Mouse (Mus musculus) monocyte, adult 2 months (primary cell): Measurements from ENCODE around the gene Exosc6.
A peak's percentile ranks its signal among the peaks of the same experiment; 100 is the strongest.
"Not testable (repeated sequence)": the region's sequence is repeated elsewhere in the genome, so short reads cannot be mapped to it uniquely, and the experiment has no call there.

Experiments used
- DNase-seq, 2 experiments: peaks; one replicate each; pipeline ENCODE4 v3.0.0; 2022; ENCODE audit warnings: low spot score in 2 of 2, low read depth in 1 of 2

Exosc6 gene

DNA sequence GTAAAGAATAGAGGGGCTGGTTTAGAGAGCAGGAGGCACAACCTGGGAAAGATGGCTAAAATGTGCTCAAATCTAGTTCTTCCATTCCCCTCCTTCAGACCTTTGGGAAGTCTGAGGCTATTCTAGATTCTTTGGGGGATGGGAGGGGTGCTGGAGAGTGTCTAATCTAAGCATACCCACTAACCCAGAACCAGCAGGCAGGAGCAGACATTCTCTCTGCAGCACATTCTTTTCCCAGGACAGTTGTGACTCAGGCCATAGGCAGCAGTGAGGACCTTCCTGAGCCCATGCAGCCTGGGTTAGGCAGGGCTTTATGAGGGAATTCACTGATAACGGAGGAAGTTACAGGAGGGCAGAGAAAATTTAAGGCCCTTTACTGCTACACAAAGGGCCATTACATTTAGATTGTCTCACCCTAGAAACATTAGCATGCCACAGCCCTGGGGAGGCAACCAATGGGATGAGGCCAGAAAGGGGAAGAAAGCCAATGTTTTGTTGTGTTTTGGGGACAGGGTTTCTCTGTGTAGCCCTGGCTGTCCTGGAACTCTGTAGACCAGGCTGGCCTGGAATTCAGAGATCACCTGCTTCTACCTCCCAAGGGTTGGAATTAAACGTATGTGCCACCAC lies 2.9 kb downstream of the Exosc6 start:
- no peak for DNase-seq

DNA sequence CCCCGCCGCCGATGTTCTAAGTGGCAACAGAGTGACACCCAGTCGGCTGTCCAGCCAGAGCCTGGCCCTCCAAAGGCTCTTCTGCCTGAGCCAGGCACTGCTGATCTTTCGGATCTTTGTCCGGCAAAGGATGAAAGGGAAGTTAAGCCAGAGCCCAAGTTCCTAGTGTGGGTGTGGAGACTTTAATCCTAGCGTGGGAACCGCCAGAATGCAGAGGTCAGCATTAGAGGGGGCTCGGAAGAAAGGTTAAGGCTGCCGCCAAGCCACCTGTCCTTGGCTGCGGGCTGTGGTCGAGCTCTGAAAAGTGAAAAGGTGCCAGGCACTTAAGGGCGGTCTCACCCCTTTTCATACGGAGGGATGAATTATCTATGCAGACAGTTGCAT lies 5.5 kb downstream of the Exosc6 start:
- DNase-seq = no peak

DNA sequence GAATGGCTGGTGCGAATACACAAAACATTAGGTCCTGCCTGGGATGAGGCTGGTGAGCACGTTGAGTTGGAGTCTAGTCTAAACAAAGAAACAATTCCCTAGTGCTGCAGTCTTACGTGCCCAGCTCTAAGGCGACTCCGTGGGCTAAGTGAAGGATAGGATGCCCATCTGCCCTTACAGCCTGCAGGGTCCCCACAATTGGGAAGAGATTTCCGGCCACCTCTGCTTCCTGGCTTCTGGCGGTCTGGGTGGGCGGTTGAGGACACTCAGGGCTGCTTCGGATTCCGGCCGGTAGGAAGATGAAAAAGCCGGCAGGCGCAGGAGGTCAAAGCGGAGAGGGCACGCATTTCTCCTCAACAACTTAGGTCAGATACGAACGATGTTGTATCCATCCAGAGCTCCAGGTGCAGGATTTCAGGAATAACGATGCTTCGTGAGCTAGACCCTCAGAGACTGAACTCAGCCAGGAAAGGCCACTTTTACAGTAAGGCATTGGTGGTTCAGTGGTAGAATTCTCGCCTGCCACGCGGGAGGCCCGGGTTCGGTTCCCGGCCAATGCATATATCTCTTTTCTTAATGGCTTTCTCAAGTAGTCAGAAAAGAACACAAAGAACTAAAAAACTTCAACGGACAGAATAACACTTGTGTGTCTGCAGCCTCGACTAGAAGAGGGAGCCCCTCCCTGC lies 6.1 kb downstream of the Exosc6 start:
- peak; percentile 57 to 83 for DNase-seq

DNA sequence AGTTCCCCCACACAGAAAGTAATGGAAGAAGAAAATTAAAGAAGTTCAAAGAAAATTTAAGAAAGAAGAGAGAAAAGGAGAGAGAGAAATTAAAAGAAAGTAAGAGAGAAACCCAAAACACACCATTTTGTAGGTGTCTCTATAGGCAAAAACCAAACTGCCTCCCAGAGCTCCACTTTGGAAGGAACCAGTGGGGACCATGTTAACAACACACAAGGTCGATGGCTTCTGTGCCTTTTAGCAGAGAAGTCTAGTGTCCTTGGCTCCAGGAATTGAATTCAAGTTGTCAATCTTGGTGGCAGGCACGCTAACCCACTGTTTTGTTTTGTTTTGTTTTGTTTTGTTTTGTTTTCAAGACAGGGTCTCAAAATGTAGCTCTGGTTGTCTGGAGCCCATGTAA lies 6.8 kb downstream of the Exosc6 start:
- no peak for DNase-seq

DNA sequence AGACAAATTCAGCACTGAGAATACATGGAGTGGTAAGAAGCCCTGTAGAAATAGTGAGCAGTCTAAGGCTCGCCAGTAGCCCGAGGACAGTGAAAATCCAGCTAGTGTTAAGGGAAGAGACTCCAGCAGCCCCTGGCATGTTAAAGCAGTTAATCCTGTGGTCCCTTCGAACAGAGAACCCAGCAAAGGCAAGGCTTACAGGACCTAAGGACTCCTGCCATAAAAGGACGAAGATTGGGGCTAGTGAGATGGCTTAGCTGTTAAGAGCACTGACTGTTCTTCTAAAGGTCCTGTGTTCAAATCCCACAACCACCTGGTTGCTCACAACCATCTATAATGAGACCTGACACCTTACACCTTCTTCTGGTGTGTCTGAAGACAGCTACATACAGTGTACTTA lies 10.2 kb downstream of the Exosc6 start:
- no peak for DNase-seq

DNA sequence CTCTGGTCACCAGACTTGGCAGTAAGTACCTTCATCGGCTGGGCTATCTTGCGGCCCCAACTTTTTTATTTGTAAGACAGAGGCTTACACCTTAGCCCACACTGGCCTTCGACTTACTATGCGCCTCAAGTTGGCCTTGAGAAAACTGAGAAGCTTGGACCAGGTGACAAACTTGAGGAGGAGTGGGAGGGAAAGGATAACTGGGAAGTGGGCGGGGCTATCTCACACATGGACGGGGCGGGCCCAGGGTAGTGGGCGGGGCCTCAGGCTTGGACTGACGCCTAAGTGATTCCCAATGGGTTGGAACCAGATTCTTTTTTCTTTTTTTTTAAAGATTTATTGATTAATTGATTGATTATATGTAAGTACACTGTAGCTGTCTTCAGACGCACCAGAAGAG lies 11.3 kb downstream of the Exosc6 start:
- no peak for DNase-seq

DNA sequence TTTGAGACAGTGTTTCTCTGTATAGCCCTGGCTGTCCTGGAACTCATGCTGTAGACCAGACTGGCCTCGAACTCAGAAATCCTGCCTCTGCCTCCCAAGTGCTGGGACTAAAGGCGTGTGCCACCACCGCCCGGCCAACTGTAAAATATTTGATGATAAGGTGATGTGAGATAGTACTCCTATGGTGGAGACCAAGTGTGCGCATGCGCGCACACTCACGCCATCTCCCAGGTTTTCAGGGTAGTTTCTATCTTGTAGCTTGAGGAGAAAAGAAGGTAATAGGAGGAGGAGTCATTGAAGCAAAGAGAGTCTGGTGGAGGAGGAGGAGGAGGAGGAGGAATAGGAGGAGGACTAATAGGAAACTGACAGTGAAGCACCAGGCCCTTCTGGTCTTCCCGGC lies 12.5 kb downstream of the Exosc6 start:
- DNase-seq = not testable (repeated sequence)

DNA sequence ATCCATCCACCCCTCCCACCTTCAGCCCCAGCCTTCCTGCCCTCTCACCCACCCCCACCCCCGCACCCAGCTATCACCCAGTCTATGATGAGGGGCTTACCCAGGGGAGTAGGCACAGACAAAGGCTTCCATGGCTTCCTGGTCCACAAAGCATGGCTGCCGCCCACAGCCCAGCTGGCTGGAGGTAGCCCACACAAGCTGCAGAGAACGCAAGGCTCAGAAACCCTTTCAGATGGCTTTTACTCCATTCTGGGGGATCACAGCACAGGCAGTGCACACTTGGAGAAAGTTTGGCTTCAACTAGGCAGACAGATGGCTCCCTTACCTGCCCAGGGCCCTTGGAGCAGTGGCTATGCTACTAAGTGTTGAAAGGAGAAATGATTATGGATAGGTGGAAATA lies 19.8 kb downstream of the Exosc6 start:
- no peak for DNase-seq

DNA sequence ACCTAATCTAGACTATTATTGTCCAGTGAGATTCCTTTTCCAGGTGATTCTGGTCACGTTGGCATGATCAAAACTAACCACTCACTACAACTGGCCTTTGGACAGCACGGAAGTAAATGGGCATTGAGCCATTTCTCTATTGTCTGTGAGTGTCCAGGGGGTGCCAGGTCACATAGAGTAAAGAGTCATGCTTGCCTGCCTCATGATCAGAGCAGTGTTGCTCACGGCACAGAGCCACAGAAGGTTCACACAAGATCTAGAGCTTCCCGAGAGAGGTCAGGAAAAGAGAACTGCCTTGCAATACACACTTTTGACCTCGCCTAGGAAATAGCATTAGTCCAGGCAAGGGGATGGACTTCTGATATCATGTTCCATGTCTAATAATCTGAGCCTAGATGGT lies 23.3 kb downstream of the Exosc6 start:
- no peak for DNase-seq

DNA sequence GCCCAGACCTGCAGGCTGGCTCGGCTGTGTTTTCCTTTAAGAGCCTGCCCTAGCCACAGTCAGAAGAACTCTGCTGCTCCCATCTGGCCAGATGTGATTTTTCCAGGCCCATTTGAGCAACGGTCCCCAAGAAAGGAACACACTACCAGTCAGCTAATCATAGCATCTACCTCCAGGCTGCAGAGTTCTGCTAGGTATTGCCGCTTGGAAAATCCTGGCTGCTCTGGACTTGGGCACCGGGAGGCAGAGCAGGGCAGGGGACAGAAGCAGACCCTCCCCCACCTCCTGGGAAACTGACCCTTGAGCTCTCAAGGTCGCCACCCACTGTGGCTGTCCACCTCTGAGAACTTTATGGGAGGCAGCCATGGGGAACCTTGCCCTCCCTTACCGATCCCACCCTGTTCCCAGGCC lies 23.7 kb downstream of the Exosc6 start:
- DNase-seq = no peak

DNA sequence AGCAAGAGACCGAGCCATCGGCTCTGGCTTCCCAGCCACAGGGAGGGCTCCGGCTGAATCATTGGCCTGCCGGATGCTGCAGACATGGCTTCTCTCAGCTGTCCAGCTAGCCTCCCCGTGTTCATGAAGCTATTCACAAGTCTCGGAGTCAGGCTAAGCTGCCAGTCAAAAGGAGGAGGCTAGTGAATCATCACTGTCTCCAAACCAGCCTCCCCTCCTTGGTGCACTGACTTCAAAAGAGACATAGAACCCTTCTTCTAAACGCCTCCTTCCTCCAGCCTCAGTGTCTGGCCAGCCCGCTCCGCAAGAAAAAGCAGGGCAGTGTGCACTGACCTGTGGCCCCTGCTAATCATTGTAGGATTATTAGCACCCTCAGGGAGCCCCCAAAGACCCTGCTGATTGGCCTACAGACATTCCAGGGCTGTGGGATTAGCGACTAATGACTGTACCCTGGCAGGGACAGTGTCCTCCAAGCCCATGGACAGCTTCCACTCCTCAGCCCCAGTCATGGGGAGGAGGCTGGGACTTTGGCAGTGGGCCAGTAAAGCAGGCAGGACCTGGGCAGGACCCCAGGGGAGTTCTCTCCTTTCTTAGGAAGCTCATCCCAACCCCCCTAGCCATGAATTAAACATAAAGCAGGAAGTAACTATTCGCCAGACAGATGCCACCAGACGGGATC lies 25.6 kb downstream of the Exosc6 start:
- no peak for DNase-seq

DNA sequence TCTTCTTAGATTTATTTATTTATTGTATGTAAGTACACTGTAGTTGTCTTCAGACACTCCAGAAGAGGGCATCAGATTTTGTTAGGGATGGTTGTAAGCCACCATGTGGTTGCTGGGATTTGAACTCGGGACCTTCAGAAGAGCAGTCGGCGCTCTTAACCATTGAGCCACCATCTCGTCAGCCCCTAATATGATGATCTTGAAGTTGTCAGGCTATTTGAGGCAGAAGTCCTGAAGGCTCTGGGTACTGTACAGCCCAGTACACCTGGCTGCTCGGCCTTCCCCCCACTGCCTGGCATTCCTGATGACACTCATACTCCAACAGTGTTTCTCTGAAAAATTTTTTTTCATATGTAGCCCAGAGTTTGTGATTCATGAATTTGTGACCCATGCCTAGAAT lies 27.8 kb downstream of the Exosc6 start:
- not testable (repeated sequence) for DNase-seq

DNA sequence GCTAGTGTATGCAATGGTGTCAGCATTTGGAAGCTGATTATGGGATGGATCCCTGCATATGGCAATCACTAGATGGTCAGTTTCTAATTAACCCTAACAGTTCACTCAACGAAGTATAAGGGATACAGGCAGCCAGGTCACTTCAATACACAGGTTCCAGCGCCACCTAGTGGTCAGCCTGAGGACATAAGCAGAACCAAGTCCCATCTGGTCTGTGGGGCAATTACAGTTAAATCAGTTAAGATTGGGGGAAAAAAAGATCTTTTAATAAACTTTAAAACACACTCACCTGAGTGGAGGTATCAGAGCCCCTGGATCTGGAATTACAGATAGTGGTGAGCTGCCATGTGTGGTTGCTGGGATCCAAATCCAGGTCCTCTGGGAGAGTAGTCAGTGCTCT lies 34.0 kb downstream of the Exosc6 start:
- peak; percentile 19 to 49 for DNase-seq

DNA sequence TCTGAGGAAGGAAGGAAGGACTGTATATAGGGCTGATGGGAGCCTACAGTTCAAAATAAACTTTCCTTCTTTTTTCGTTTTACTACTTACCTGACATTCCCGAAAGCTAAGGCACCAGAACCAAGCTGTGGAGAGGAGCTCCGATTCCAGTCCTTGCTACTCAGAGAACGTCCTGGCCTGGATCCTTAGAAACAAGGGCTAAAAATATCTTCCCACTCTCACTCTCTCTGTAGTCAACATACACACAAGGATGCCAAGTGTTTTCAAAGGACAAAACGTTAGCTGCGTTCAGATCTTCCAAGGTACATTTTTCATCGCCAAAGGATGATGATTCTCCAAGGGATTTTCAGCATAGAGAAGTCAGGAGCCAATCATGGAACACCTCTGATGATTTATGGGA lies 35.6 kb downstream of the Exosc6 start:
- DNase-seq = no peak

DNA sequence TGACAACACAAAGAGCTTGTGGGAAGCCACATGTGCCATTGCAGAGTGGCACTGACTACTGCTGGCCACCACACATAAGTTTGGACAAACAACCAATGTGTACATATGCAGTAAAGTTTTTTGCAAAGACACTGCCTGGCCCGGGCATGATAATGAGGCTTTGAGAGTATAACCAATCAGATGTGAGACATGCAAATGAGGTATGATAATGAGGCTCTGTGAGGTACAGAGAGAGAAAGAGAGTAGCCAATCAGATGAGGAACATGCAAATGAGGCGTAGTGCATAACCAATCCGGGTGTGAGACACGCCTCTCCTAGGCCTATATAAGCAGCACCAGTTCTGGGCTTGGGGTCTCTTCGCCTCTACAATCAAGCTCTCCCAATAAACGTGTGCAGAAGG lies 36.2 kb downstream of the Exosc6 start, which contains the start of gene Clec18a:
Gene Clec18a, minus strand, starts transcription at position 101 of the 400 bp plus-strand sequence.
- not testable (repeated sequence) for DNase-seq

DNA sequence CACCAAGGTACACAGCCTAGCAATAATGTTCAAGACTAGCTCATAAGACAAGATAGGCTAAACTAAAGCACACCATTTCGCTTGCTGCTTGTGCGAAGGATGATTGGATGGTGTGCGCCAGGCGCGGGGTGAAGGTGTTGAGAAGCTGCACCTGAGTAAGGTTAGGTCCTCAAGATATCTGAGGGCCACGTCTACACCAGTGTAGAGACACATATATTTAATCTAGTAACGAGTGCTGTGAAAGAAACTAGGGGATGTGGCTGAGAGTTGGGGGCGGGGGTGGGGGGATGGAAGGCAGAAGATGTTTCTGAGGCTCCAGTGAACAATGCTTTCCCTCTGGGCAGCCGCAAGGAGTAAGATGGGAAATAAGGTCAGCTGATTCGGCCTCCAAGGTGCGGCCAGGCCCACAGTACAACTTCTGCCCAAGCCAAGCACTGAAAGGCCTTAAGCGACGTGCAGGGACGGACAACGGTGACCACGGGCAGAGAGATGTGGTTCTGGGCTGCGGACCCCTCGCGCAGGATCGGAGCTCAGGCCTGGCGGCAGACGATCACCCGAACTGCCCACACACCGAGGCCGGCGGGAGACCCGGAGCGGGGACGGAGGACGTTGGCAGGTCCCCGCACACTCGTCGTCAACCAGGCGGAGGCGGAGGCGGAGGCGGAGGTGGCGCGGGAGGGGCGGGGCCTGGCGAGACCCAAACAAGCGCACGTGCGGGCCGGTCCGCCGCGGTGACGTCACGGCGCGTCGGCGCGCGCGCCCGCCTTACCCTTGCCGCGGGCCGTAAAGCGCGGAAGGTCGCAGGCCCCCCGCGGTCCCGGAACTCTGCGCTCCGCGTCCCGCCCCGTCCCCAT lies 38.0 kb downstream of the Exosc6 start, which contains the start of gene Pdpr:
Gene Pdpr, plus strand, starts transcription at position 766 of the 854 bp plus-strand sequence.
- DNase-seq = peak; percentile 71 to 89

DNA sequence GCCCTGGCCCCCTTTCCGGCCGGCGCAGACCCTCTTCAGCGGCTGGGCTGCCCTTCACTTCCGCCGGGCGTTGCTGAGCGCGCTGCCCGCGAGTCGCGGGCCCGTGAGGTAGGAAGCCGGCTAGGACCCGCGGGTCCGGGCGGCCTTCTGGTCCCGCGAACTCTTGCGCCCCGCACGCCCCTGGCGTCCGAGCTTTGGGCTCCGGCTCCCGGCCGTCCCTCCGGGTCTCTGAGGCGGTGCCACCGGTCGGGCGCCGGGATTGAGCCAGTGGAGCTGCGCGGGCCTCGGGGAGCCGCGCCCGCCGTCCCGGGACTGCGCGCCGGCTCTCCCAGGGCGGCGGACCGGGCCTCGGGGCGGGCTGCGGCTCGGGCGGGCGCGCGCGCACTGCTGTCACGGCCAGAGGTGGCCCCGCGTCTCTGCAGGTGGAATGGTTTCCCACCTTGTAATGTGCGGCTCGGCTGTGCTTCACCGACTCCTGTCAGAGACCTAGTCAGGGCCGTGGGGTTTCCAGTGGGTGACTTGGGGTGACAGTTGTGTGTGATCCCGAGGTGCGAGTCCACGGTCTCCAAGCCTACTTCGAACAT lies 38.7 kb downstream of the Exosc6 start:
- not testable (repeated sequence) for DNase-seq
